Mouse (Mus musculus) thymus, postnatal 0 days (tissue): Measurements from ENCODE around the gene Asf1b. TPM values are rescaled to one million over a fixed set of nuclear protein-coding genes. Genes with fewer than 3 reads are reported as not detected.
A peak's percentile ranks its signal among the peaks of the same experiment; 100 is the strongest.

Experiments
- DNase-seq: peaks from one replicate; pipeline ENCODE4 v3.0.0-alpha.2; 2015; ENCODE audit warnings: low spot score
- polyA plus RNA-seq: library from polyadenylated mRNA; unstranded; fragments of >200 nt; fragmentation: Nextera tagmentation; extraction: Ambion mirVana; gene quantifications from 2 replicates; pipeline ENCODE4 v1.2.1, GENCODE M21; 2015

The Asf1b gene
- 117 and 135 TPM in 2 replicates for polyA plus RNA-seq

- peak; percentile 99 for DNase-seq
Measured at GRCm38 (mm10) chr8:83955106-83955957, at the start of gene Asf1b, which contains the start of gene Gm10644. Gene Asf1b (plus strand): TSS chr8:83955507. Gene Gm10644 (minus strand): TSS chr8:83955205.

- DNase-seq: no peak
Measured at GRCm38 (mm10) chr8:83908583-83908982, 46.7 kb upstream of the Asf1b start.

- no peak for DNase-seq
Measured at GRCm38 (mm10) chr8:83909311-83909710, 46.0 kb upstream of the Asf1b start.

GRCm38 (mm10) chr8:83911809-83912731 lies 43.2 kb upstream of the Asf1b start:
- DNase-seq: no peak

GRCm38 (mm10) chr8:83914232-83914631 lies 41.1 kb upstream of the Asf1b start:
- DNase-seq: no peak

GRCm38 (mm10) chr8:83914860-83915259 lies 40.4 kb upstream of the Asf1b start:
- DNase-seq: no peak

- DNase-seq: no peak
Measured at GRCm38 (mm10) chr8:83916015-83916414, 39.3 kb upstream of the Asf1b start.

GRCm38 (mm10) chr8:83917566-83917965 lies 37.7 kb upstream of the Asf1b start:
- DNase-seq: no peak

- DNase-seq: peak; percentile 81
Measured at GRCm38 (mm10) chr8:83921558-83921957, 33.7 kb upstream of the Asf1b start.

GRCm38 (mm10) chr8:83922727-83923126 lies 32.6 kb upstream of the Asf1b start:
- DNase-seq: no peak

- no peak for DNase-seq
Measured at GRCm38 (mm10) chr8:83924585-83924984, 30.7 kb upstream of the Asf1b start.

GRCm38 (mm10) chr8:83926266-83926665 lies 29.0 kb upstream of the Asf1b start:
- DNase-seq: no peak

- DNase-seq: no peak
Measured at GRCm38 (mm10) chr8:83934222-83934621, 21.1 kb upstream of the Asf1b start.

GRCm38 (mm10) chr8:83934994-83935393 lies 20.3 kb upstream of the Asf1b start:
- no peak for DNase-seq

GRCm38 (mm10) chr8:83935435-83935834 lies 19.9 kb upstream of the Asf1b start:
- DNase-seq: no peak

- DNase-seq: no peak
Measured at GRCm38 (mm10) chr8:83937645-83938044, 17.7 kb upstream of the Asf1b start.

- no peak for DNase-seq
Measured at GRCm38 (mm10) chr8:83938330-83938729, 17.0 kb upstream of the Asf1b start.

- DNase-seq: no peak
Measured at GRCm38 (mm10) chr8:83941066-83941677, 14.1 kb upstream of the Asf1b start.

- DNase-seq: no peak
Measured at GRCm38 (mm10) chr8:83942446-83942845, 12.9 kb upstream of the Asf1b start.

GRCm38 (mm10) chr8:83945540-83945939 lies 9.8 kb upstream of the Asf1b start:
- no peak for DNase-seq

- no peak for DNase-seq
Measured at GRCm38 (mm10) chr8:83954749-83955105, 580 bp upstream of the Asf1b start.

GRCm38 (mm10) chr8:83955958-83956218 lies 581 bp downstream of the Asf1b start:
- DNase-seq: no peak
